Mouse (Mus musculus) hindbrain, postnatal 0 days (tissue): ENCODE results near the gene Gmfb. TPM values are rescaled to one million over a fixed set of nuclear protein-coding genes. Genes with fewer than 3 reads are reported as not detected.
"Not testable (repeated sequence)": the region's sequence is repeated elsewhere in the genome, so short reads cannot be mapped to it uniquely, and the experiment has no call there.

ENCODE experiments used
- ATAC-seq: fragments of 200-750 bp; cut with Nextera tagmentation; 2 replicates; pipeline ENCODE4 v1.8.0; 2017; ENCODE audit warnings: mild to moderate bottlenecking, moderate TSS enrichment, moderate library complexity
- DNase-seq: peaks from one replicate; pipeline ENCODE4 v3.0.0-alpha.2; 2015; ENCODE audit warnings: low spot score
- H3K27ac ChIP-seq: fragments of 300-500 bp; sonication (generic); 2 replicates; pipeline ENCODE4 v1.5.1; 2014; ENCODE audit warnings: mild to moderate bottlenecking
- H3K27me3 ChIP-seq: fragments of 300-500 bp; sonication (generic); 2 replicates; pipeline ENCODE4 v1.6.1; 2014; ENCODE audit warnings: low read length, mixed read lengths; ENCODE audit not compliant: insufficient read depth
- H3K36me3 ChIP-seq: fragments of 300-500 bp; sonication (generic); 2 replicates; pipeline ENCODE4 v1.6.1; 2014; ENCODE audit warnings: low read length, mixed read lengths; ENCODE audit not compliant: insufficient read depth
- H3K4me1 ChIP-seq: fragments of 300-500 bp; sonication (generic); 2 replicates; pipeline ENCODE4 v1.6.1; 2014; ENCODE audit warnings: antibody characterized with exemption, low read length, mixed read lengths; ENCODE audit not compliant: insufficient read depth
- H3K4me2 ChIP-seq: fragments of 300-500 bp; sonication (generic); 2 replicates; pipeline ENCODE4 v1.6.1; 2014; ENCODE audit warnings: low read depth, mild to moderate bottlenecking, low read length, moderate library complexity, mixed read lengths
- H3K4me3 ChIP-seq: fragments of 300-500 bp; sonication (generic); 2 replicates; pipeline ENCODE4 v1.5.1; 2014; ENCODE audit warnings: low read length
- H3K9ac ChIP-seq: fragments of 300-500 bp; sonication (generic); replicated peaks from 2 replicates; pipeline ENCODE4 v1.6.1; 2014; ENCODE audit warnings: mild to moderate bottlenecking, low read length, moderate library complexity, mixed read lengths
- H3K9me3 ChIP-seq: fragments of 300-500 bp; sonication (generic); 2 replicates; pipeline ENCODE4 v1.6.1; 2016; ENCODE audit warnings: low read length, mixed read lengths
- CTCF ChIP-seq: IDR thresholded peaks from 2 replicates; pipeline ENCODE4 v1.5.1; 2016; ENCODE audit warnings: antibody characterized with exemption, control low read depth, low read depth
- WGBS: fragments of 180-500 bp; shearing (Covaris S2); extraction: QIAGEN DNeasy Blood & Tissue Kit; methylation state at CpG from one replicate; pipeline ENCODE4 v1.1.7; 2014; 5-methylcytosine and 5-hydroxymethylcytosine counted together
- polyA plus RNA-seq: library from polyadenylated mRNA; unstranded; fragments of >200 nt; fragmentation: Nextera tagmentation; extraction: Ambion mirVana; gene quantifications from 2 replicates; pipeline ENCODE4 v1.2.1, GENCODE M21; 2015
- total RNA-seq: library from RNA; depleted of rRNA; stranded (reverse); fragments of >200 nt; gene quantifications from 2 replicates; pipeline ENCODE4 v1.2.3, GENCODE M21; 2014

The Gmfb gene
- total and polyA plus RNA-seq, 2 experiments from 2014 or later, result 117 to 121 TPM

GRCm38 (mm10) chr14:46821271-46821872 lies 670 bp downstream of the Gmfb start:
- H3K27me3 ChIP-seq, result no peaks in the 10 kb centered on the region
- peak overlapping the region; percentile 92 for H3K9ac ChIP-seq
- H3K9me3 ChIP-seq, result no peaks in the 10 kb centered on the region
- no peak for TF ChIP-seq CTCF
- H3K4me3 ChIP-seq, result peak overlapping the region; percentile 97
- peak; percentile 27 for DNase-seq
- no peak for ATAC-seq
- H3K36me3 ChIP-seq, result peaks cover 5% of the 10 kb centered on the region; the same call in 1 of the 2 replicates
- WGBS, result under 1% methylated on average over 11 of the region's 11 CpGs
- H3K27ac ChIP-seq, result peak overlapping the region; percentile 90
- H3K4me2 ChIP-seq, result peak overlapping the region; percentile 91
- peaks cover 14% of the 10 kb centered on the region; the same call in 1 of the 2 replicates for H3K4me1 ChIP-seq

GRCm38 (mm10) chr14:46819961-46820360 lies 2.1 kb downstream of the Gmfb start:
- H3K9ac ChIP-seq, H3K4me3 ChIP-seq, ATAC-seq, H3K27ac ChIP-seq, H3K4me2 ChIP-seq, DNase-seq, H3K9me3 ChIP-seq, H3K27me3 ChIP-seq: not testable (repeated sequence)
- 96% methylated on average over 5 of the region's 6 CpGs for WGBS
- Histone ChIP-seq H3K4me1 (peaks cover 14% of the 10 kb centered on the region; the same call in 1 of the 2 replicates), H3K36me3 (peaks cover 11% of the 10 kb centered on the region; the same call in 1 of the 2 replicates)

DNA sequence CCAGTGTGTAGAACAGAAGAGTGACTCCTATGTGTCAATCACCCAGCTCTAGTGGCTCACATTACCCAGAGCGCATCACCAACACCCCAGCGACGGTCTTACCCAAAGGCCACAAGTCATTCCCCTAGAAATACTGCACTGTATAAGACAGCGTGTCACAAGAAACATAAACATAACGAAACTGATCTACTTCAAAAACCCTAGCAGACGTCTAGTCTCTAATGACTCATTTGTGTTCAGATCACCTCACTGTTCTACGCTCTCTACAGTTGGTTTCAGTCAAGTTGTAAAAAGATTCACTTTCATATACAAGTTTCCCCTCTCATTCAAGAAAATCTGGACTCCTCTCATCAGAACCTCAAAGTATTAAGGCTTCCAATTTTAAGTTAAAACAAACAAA lies 3.3 kb downstream of the Gmfb start:
- whole genome bisulfite sequencing, result 94% methylated on average over 7 of the region's 7 CpGs
- Histone ChIP-seq H3K4me3 (no peak overlapping the region), H3K4me1 (peaks cover 14% of the 10 kb centered on the region; the same call in 1 of the 2 replicates), H3K27ac (no peak overlapping the region), H3K4me2 (no peak overlapping the region), H3K36me3 (peaks cover 16% of the 10 kb centered on the region; the same call in 1 of the 2 replicates), H3K27me3 (no peaks in the 10 kb centered on the region), H3K9ac (no peak overlapping the region), H3K9me3 (no peaks in the 10 kb centered on the region)
- TF ChIP-seq CTCF, result no peak
- ATAC-seq (no peak), DNase-seq (no peak)

DNA sequence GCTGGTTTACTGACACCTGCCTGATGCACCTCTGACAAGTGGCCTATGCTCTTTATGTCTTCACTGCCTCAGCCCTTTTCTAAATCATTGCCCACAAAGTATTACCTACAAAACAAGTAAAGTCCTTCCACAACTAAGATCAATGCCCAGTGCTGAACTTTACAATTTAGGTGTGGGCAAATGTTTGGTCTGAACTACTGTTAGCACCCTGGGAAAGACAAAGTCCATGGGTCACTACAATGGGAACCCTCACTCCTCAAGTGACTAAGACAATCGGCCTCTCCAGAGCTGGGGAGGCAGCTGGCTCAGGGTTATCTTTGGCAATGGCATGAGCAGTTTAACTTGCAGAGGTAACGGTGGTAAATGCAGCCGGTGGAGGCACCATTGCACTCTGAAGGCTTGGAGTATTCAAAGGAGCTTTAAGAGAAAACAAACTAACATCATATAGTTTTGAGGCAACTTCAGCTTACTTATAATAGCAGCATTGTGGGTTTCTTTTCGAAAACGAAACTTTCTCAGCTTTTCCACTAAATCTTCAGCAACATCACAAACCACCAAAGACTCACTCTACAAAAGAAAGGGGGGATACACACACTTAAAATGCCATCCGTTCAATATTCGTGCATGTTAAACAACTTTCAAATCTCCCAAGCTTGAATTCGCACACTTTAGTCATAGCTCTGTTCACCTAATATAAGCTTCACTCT lies 5.0 kb downstream of the Gmfb start:
- DNase-seq, result no peak
- H3K4me2 ChIP-seq, result no peak overlapping the region
- H3K9me3 ChIP-seq, result no peaks in the 10 kb centered on the region
- no peak overlapping the region for H3K9ac ChIP-seq
- no peaks in the 10 kb centered on the region for H3K27me3 ChIP-seq
- peaks cover 14% of the 10 kb centered on the region; the same call in 1 of the 2 replicates for H3K4me1 ChIP-seq
- peaks cover 21% of the 10 kb centered on the region; the same call in 1 of the 2 replicates for H3K36me3 ChIP-seq
- 95% methylated on average over 8 of the region's 8 CpGs for WGBS
- no peak overlapping the region for H3K27ac ChIP-seq
- no peak for TF ChIP-seq CTCF
- no peak overlapping the region for H3K4me3 ChIP-seq
- no peak for ATAC-seq

DNA sequence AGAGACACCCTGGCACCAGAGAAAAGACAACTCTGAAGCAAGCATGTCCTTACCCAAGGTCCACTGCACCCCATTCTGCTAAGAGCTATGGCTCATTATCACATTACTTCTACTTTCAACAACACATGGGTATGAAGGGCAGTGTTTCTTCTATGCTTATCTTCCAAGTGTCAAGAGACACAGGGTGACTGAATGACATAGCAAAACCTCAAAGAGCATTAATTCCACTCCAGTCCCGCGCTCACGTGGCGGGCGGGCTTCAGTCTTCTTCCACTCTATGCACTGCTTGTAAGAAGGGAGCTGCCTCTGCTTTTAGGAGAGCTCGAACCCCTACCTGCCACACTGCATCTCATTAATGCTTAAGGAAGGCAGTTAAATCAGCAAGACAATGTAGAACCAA lies 6.4 kb downstream of the Gmfb start:
- no peaks in the 10 kb centered on the region for H3K9me3 ChIP-seq
- H3K27ac ChIP-seq, result no peak overlapping the region
- TF ChIP-seq CTCF, result no peak
- no peak overlapping the region for H3K4me2 ChIP-seq
- ATAC-seq (no peak), DNase-seq (no peak)
- no peak overlapping the region for H3K9ac ChIP-seq
- WGBS, result 84% methylated on average over 6 of the region's 6 CpGs
- no peaks in the 10 kb centered on the region for H3K27me3 ChIP-seq
- peaks cover 7% of the 10 kb centered on the region; the same call in 1 of the 2 replicates for H3K4me1 ChIP-seq
- no peak overlapping the region for H3K4me3 ChIP-seq
- H3K36me3 ChIP-seq, result peaks cover 28% of the 10 kb centered on the region; the same call in 1 of the 2 replicates

DNA sequence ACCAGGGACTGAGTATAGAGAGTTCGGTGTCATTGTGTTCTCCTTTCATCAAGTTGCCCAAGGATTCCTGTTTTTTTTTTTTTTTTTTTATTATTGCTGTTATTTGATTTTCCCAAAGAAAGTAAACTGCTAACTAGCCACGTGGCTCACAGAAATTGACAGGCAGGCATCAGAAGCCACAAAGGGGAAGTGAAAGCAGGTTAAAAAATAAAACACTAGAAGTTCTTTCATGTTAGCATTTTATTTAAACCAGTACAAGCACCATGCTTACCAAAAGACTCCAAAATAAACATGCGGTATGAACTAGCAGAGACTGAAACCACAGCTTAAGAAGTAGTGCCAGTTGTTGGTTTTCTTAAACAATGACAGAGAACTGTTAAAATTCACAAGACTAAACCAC lies 14.1 kb downstream of the Gmfb start:
- Histone ChIP-seq H3K9me3 (no peaks in the 10 kb centered on the region), H3K27ac (no peak overlapping the region), H3K4me1 (no peaks in the 10 kb centered on the region), H3K4me2 (no peak overlapping the region), H3K4me3 (no peak overlapping the region), H3K9ac (no peak overlapping the region), H3K36me3 (peaks cover 12% of the 10 kb centered on the region; the same call in 1 of the 2 replicates), H3K27me3 (no peaks in the 10 kb centered on the region)
- no peak for TF ChIP-seq CTCF
- 59% methylated on average over 3 of the region's 3 CpGs for WGBS
- ATAC-seq (no peak), DNase-seq (no peak)

GRCm38 (mm10) chr14:46806186-46806585 lies 15.9 kb downstream of the Gmfb start:
- no peaks in the 10 kb centered on the region for H3K9me3 ChIP-seq
- H3K9ac ChIP-seq, result no peak overlapping the region
- H3K27ac ChIP-seq, result no peak overlapping the region
- ATAC-seq (no peak), DNase-seq (no peak)
- peaks cover 9% of the 10 kb centered on the region; the same call in 1 of the 2 replicates for H3K36me3 ChIP-seq
- H3K4me3 ChIP-seq, result no peak overlapping the region
- TF ChIP-seq CTCF, result no peak
- H3K4me2 ChIP-seq, result no peak overlapping the region
- WGBS, result 91% methylated on average over 5 of the region's 5 CpGs
- no peaks in the 10 kb centered on the region for H3K4me1 ChIP-seq
- H3K27me3 ChIP-seq, result no peaks in the 10 kb centered on the region
